Comparison of ENCODE assay signal across 24 mouse cellular contexts in genomic region chr12:11630178-11630577, GRCm38 (mm10).
"Had no signal": no experiment of that assay in that cellular context is flagged by ENCODE, and none has a peak within 500 bp of the region (broad histone marks: within the 10 kb centered on the region; RNA-seq: fewer than 3 reads in every experiment).

No protein-coding gene starts in this region.

- H3K27ac ChIP-seq: heart, adult 2 months; heart, embryonic 13.5 days; heart, embryonic 15.5 days; kidney, embryonic 15.5 days; kidney, postnatal 0 days; limb, embryonic 13.5 days; limb, embryonic 15.5 days; liver, embryonic 12.5 days; liver, embryonic 14.5 days had no signal

- H3K27me3 ChIP-seq: heart, embryonic 13.5 days; heart, embryonic 15.5 days; kidney, embryonic 15.5 days; limb, embryonic 13.5 days; limb, embryonic 15.5 days; liver, embryonic 12.5 days had no signal

- H3K9me3 ChIP-seq: heart, embryonic 13.5 days; heart, embryonic 15.5 days; kidney, embryonic 15.5 days; limb, embryonic 13.5 days; limb, embryonic 15.5 days; liver, embryonic 12.5 days had no signal

- H3K4me1 ChIP-seq: heart, embryonic 13.5 days; heart, embryonic 15.5 days; kidney, embryonic 15.5 days; limb, embryonic 13.5 days; limb, embryonic 15.5 days; liver, embryonic 12.5 days had no signal

- H3K4me2 ChIP-seq: heart, embryonic 11.5 days; heart, embryonic 13.5 days; heart, embryonic 15.5 days; kidney, embryonic 15.5 days; limb, embryonic 13.5 days; limb, embryonic 15.5 days; liver, embryonic 12.5 days had no signal

- H3K36me3 ChIP-seq: heart, embryonic 13.5 days; heart, embryonic 15.5 days; kidney, embryonic 15.5 days; limb, embryonic 13.5 days; limb, embryonic 15.5 days; liver, embryonic 12.5 days had no signal

- DNase-seq: forebrain, postnatal 0 days; gastrocnemius, postnatal 14 days; gastrocnemius, postnatal 36 days; heart, adult 11 months; heart, adult 2 months; heart, postnatal 14 days; heart, postnatal 36 days; kidney, adult 11 months; kidney, adult 2 months; kidney, postnatal 14 days; kidney, postnatal 36 days; layer of hippocampus, adult 9-11 months; layer of hippocampus, postnatal 36 days; left cerebral cortex, postnatal 4 days had no signal

- ATAC-seq: forebrain, postnatal 0 days; intestine, embryonic 16.5 days; liver, embryonic 12.5 days had no signal

- H3K9ac ChIP-seq: forebrain, postnatal 0 days; heart, embryonic 13.5 days; heart, embryonic 15.5 days; kidney, embryonic 15.5 days; limb, embryonic 13.5 days; limb, embryonic 15.5 days; liver, embryonic 12.5 days; liver, embryonic 14.5 days had no signal

- H3K4me3 ChIP-seq: heart, adult 2 months; heart, embryonic 13.5 days; heart, embryonic 15.5 days; kidney, embryonic 15.5 days; limb, embryonic 13.5 days; limb, embryonic 15.5 days; liver, embryonic 12.5 days had no signal
